Mouse (Mus musculus): ENCODE data around the gene Dolk.

Gene Dolk

GRCm38 (mm10) chr2:30250166-30251128 is 35.7 kb downstream of the Dolk start:
- no peak for DNase-seq (ENCODE audit: low read depth, low spot score)

- no peak for DNase-seq (ENCODE audit: low read depth, low spot score)
Observed at GRCm38 (mm10) chr2:30249182-30249581, 37.0 kb downstream of the Dolk start.

- no peak for DNase-seq (ENCODE audit: low read depth, low spot score)
Observed at GRCm38 (mm10) chr2:30247681-30248080, 38.5 kb downstream of the Dolk start.

GRCm38 (mm10) chr2:30247036-30247435 is 39.1 kb downstream of the Dolk start:
- DNase-seq (ENCODE audit: low read depth, low spot score): no peak

GRCm38 (mm10) chr2:30244595-30245178 is 41.4 kb downstream of the Dolk start:
- DNase-seq (ENCODE audit: low read depth, low spot score): no peak

GRCm38 (mm10) chr2:30243391-30243790 is 42.7 kb downstream of the Dolk start:
- DNase-seq (ENCODE audit: low read depth, low spot score): no peak

GRCm38 (mm10) chr2:30242509-30242908 is 43.6 kb downstream of the Dolk start:
- peak; percentile 94 for DNase-seq (ENCODE audit: low read depth, low spot score)

- DNase-seq (ENCODE audit: low read depth, low spot score): no peak
Observed at GRCm38 (mm10) chr2:30240267-30240666, 45.9 kb downstream of the Dolk start, which contains the start of gene Gm28035. Gene Gm28035 (plus strand): TSS chr2:30240567.

- no peak for DNase-seq (ENCODE audit: low read depth, low spot score)
Observed at GRCm38 (mm10) chr2:30239777-30240176, 46.4 kb downstream of the Dolk start.

- no peak for DNase-seq (ENCODE audit: low read depth, low spot score)
Observed at GRCm38 (mm10) chr2:30238906-30239465, 47.1 kb downstream of the Dolk start.

- DNase-seq (ENCODE audit: low read depth, low spot score): peak; percentile 73
Observed at GRCm38 (mm10) chr2:30237881-30238280, 48.3 kb downstream of the Dolk start.

- peak; percentile 99 for DNase-seq (ENCODE audit: low read depth, low spot score)
Observed at GRCm38 (mm10) chr2:30237199-30237880, 48.8 kb downstream of the Dolk start, which contains the start of gene Lrrc8a. Gene Lrrc8a (plus strand): TSS chr2:30237715.

GRCm38 (mm10) chr2:30236426-30237198 is 49.5 kb downstream of the Dolk start:
- no peak for DNase-seq (ENCODE audit: low read depth, low spot score)

- DNase-seq (ENCODE audit: low read depth, low spot score): no peak
Observed at GRCm38 (mm10) chr2:30235593-30235992, 50.5 kb downstream of the Dolk start.

Data from ZHBTc4 (cell line).